Mouse (Mus musculus): Measurements from ENCODE around the gene Gpr107. TPM values are rescaled to one million over a fixed set of nuclear protein-coding genes. Genes with fewer than 3 reads are reported as not detected.

Gene Gpr107
- 10 to 100 TPM; 41.7 to 47.4 TPM for total RNA-seq (2021)

DNA sequence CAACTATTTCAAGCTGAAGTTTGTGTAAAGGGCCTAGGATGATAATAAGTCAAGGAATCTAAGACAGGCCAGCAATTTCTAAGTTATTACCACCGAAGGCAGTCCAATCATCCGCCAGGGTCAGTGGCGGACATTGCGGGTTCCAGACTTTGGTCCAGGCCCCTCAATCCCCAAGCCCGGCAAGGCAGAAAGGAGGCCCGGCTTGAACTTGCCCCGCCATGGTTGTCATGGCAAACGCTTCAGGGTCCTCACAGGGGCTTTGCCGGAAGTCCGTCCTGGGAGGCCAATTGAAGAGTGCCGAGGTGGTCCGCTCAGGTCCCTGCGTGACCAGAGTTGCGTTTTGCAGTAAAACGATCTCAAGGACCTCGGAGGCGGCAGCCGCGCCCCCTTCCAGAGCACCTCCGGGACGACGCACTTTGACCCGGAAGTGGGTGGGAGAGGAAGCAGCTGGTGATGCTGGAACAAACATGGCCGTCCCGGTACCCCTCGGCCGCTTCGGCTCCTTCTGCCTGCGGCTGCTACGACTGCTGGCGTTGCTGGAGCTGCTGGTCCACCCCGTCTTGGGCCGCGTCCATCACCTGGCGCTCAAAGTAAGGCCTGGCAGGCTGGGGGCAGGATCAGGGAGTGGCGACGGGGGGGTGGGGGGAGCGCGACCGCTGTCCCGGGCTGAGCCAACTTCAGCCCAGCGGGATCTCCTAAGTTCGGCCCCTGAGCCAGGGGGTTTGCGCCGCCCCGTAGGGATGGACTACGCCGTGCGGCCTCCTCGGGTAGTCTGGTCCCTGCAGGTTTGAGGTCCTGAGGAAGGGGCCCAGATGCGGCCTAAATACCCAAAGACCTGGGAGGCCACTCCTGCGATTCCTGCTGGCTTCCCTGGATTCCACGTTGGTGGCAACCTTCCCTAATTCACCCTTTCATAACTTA is at the start of gene Gpr107:
Gpr107 (plus strand) TSS at position 425 of the 921 bp plus-strand sequence.
- peak; percentile 79 to 81 for DNase-seq

DNA sequence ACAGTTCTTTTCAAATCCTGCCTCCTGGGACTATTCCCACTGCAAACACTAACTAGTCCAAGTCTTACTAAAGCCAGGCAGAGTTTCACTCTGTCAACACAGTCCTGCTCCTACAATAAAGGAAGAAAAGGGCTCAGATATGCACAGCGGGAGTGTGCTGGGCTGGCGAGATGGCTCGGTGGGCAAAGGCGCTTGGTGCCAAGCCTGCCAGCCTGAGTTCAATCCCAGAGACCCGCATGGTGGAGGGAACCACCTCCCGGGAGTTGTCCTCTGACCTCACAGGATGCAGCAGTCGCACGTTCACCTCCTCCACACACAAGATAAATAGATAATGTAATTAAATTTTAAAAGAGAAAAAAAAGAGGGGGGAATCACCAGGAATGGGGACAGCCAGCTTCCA is 48.8 kb upstream of the Gpr107 start:
- DNase-seq: no peak

- DNase-seq: no peak
These were observed 46.8 kb upstream of the Gpr107 start for GRCm38 (mm10) chr2:31105279-31105678.

GRCm38 (mm10) chr2:31106004-31106403 is 46.1 kb upstream of the Gpr107 start:
- no peak for DNase-seq

DNA sequence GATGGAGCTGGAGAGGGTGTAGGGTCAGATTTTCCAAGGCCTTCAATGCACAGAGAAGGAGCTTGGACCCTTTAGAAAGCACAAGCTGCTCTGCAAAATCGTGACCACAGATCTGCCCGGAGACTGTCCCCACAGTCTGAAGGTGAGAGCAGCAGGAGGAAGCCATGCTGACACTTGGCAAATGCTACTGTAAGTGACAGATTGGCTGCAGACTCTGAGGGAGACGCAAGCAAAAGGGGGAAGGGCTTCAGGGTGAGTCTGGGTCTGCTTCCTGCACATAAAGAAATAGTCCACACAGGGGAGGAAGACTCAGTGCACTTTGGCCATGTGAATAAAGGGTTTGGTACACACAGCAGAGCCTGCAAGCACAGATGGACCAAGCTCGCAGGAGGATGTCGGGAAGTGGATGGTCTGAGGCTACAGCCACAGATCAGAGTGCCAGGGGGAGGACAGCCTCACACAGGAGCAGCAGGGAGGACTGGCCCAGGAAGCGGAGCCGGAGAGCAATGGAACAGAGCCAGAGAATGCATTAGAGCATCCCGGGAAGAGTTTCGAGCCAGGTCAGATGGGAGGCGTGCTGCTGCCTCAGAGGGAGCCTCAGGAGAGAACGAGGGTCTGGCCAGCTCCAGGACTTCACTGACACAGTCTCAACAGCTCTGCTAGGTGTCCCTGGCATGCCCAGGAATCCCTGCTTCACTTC is 45.3 kb upstream of the Gpr107 start:
- peak in 1 of 2 experiments; percentile 34 for DNase-seq

GRCm38 (mm10) chr2:31108186-31108585 is 43.9 kb upstream of the Gpr107 start:
- DNase-seq: no peak

GRCm38 (mm10) chr2:31109960-31110548 is 42.1 kb upstream of the Gpr107 start:
- DNase-seq: no peak

GRCm38 (mm10) chr2:31111685-31112084 is 40.4 kb upstream of the Gpr107 start:
- no peak for DNase-seq

DNA sequence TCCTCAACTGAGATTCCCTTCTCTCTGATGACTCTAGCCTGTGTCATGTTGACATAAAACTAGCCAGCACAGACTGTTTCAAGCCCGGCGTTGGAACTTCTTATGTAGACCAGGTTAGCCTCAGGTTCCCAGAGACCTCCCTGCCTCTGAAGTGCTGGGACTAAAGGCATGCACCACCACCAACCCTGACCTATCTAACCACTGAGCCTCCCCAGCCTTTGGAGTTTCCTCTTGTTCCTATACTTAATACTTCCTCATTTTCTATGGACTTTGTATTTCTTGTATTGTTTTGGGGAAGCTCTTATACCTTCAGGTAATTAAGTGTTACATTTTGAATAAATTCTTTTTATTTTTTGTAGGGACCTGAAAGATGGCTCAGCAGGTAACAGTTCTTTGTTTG is 37.9 kb upstream of the Gpr107 start:
- DNase-seq: no peak

GRCm38 (mm10) chr2:31115091-31115942 is 36.8 kb upstream of the Gpr107 start:
- DNase-seq: no peak

DNA sequence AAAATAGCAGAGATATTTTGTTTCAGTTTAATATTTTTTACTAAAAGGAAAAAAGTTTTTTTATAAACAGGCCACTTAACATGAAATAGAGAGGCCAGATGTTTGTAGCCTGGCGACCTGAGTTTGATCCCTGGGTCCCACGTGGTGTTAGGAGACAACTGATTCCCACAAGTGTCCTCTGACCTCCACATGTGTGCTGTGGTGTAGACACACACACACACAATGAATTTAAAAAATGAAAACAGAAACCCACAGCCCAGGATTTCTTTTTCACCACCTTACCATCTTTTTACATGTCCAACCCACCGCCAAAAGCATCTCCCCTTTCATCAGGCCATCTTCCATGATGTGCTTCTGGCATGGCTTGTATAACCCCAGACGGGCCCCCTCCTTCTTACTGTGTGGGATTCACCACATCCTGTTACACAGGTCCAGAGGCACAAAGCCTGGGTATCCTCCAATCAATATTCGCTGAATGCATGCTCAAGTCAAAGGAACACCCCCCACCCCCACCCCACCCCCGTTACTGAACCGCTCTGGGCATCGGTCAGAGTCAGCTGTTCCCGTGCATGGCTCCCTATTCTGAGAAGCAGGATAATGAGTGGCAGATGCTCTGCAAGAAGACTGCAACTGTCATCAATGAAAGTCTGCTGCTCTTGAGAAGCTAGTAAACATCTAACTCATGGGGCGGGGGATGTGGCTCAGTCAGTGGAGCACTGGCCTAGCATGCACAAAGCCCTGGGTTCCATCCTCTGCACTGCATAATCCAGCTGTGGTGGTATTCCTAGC is 36.0 kb upstream of the Gpr107 start:
- peak in 1 of 2 experiments; percentile 37 for DNase-seq

DNA sequence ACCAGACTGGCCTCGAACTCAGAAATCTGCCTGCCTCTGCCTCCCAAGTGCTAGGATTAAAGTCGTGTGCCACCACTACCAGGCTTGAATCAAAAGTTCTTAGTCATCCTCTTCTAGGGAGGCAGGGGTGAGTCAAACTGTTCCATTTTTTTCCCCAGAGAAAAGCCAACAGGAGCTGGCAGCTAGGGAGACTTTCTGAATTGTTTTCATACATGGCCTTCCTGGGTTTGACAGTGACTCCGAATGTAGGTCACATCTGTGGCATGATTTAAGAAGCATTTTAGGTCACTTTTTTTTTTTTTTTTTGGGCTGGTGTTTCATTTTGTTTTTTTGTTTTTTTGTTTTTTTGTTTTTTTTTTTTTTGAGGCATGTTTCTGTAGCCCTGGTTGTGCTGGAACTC is 33.9 kb upstream of the Gpr107 start:
- DNase-seq: no peak

GRCm38 (mm10) chr2:31118639-31119380 is 33.3 kb upstream of the Gpr107 start:
- no peak for DNase-seq

GRCm38 (mm10) chr2:31119795-31120194 is 32.3 kb upstream of the Gpr107 start:
- DNase-seq: peak; percentile 54 to 69

DNA sequence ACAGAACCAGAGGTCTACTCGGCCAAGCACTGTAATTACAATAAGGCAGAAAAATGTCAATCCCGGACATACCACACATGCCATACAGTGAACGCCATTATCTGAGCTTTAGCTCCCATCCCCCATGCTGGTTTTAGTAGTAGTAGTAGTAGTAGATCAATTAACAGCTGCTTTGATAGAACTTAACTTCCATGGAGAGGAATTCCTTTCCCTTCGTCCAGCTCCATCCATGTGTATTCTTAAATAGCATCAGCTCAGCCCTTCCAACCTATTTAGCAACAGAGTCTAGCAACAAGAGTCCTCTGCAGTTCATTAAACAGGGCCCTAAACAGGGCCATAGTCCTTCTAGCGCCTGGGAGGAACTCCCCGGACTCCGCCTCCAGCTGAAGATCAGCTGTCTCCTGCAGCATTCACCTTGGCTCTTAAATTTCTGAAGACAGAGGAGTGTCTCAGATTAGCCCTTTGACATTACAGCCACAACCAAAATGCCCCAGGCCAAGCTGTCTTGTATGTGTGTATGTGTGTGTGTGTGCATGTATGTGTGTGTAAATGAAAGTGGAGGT is 30.9 kb upstream of the Gpr107 start:
- no peak for DNase-seq

GRCm38 (mm10) chr2:31122806-31123205 is 29.3 kb upstream of the Gpr107 start:
- no peak for DNase-seq

DNA sequence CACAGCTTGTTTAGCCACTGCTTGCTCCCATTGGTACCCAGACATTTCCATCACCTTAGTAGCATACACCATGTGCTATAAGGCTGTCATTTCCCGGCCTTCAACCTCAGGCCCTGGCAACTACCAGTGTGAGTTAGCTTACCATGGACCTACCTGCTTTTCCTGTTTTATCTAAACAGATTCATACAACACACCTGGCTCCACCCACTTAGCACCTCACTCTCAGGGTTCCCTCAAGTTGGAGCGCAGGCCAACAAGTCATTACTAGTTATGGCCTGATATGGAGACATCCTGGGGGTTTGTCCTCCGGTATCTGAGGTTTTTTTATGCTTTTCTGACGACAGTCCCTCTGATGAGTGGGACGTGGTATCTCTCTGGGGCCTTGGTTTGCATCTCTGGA is 28.6 kb upstream of the Gpr107 start:
- no peak for DNase-seq

- no peak for DNase-seq
These were observed 27.4 kb upstream of the Gpr107 start for GRCm38 (mm10) chr2:31124694-31125093.

DNA sequence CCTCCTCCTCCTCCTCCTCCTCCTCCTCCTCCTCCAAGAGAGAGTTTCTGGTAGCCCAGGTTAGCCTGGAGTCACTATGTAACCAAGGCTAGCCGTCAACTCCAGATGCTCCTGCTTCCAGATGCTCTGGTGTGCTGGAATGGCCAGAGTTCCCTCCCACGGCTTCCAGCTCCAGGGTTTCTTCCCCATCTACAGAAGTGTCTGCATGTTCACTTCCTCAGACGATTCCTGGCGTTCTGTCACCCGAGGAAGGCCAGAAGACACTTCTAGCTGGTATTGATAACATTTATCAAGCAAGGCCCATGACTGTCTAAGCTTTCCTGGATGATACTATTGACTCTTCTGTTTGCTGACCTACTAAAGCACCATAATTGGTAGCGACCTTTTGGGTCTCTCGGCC is 27.0 kb upstream of the Gpr107 start:
- DNase-seq: no peak

DNA sequence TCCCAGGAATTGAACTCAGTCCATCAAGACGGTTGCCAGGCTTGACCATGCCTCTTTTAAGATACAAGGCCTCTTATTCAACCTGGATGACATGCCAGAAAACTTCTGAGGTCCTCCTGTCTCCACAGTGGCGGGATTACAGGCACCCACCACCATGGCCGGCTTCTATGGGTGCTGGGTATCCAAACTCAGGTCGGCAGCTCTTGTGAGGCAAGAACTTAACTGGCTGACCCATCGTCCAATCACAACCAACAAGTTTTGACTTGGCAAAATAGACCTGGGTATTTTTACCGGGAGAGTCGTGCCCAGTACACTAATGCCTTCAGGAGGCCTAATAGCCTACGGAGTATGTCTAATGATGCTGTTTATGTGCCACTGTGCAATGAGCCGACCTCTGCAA is 26.1 kb upstream of the Gpr107 start:
- no peak for DNase-seq
